Mouse (Mus musculus) cerebellum, adult (tissue): ENCODE data around the gene Vegfc.

Experiments
- ATAC-seq: cut with Nextera tagmentation; 2 replicates; pipeline ENCODE4 v1.9.2; 2017; ENCODE audit warnings: mild to moderate bottlenecking, moderate library complexity, mixed read lengths; ENCODE audit not compliant: insufficient number of reproducible peaks, low FRiP score, low TSS enrichment

Gene Vegfc

GRCm38 (mm10) chr8:54077271-54078120 lies at the start of gene Vegfc:
Vegfc (plus strand) TSS chr8:54077606.
- ATAC-seq, result peak; percentile 73

- ATAC-seq, result no peak
Measured at GRCm38 (mm10) chr8:54034584-54034983, 42.8 kb upstream of the Vegfc start.

GRCm38 (mm10) chr8:54042601-54043000 lies 34.8 kb upstream of the Vegfc start:
- ATAC-seq, result no peak

GRCm38 (mm10) chr8:54043468-54043867 lies 33.9 kb upstream of the Vegfc start:
- no peak for ATAC-seq

GRCm38 (mm10) chr8:54053210-54053609 lies 24.2 kb upstream of the Vegfc start:
- ATAC-seq, result peak; percentile 66; the same call in 1 of the 2 replicates

- ATAC-seq, result no peak
Measured at GRCm38 (mm10) chr8:54065492-54065891, 11.9 kb upstream of the Vegfc start.

GRCm38 (mm10) chr8:54076301-54076700 lies 1.1 kb upstream of the Vegfc start:
- no peak for ATAC-seq

- ATAC-seq, result peak; percentile 87
Measured at GRCm38 (mm10) chr8:54076791-54077270, 575 bp upstream of the Vegfc start.

GRCm38 (mm10) chr8:54078121-54078440 lies 675 bp downstream of the Vegfc start:
- ATAC-seq, result no peak

- ATAC-seq, result no peak
Measured at GRCm38 (mm10) chr8:54079001-54079400, 1.6 kb downstream of the Vegfc start.

- no peak for ATAC-seq
Measured at GRCm38 (mm10) chr8:54079601-54080000, 2.2 kb downstream of the Vegfc start.

- ATAC-seq, result no peak
Measured at GRCm38 (mm10) chr8:54085896-54086295, 8.5 kb downstream of the Vegfc start.

- no peak for ATAC-seq
Measured at GRCm38 (mm10) chr8:54087114-54087513, 9.7 kb downstream of the Vegfc start.

GRCm38 (mm10) chr8:54089204-54089603 lies 11.8 kb downstream of the Vegfc start:
- ATAC-seq, result no peak

- no peak for ATAC-seq
Measured at GRCm38 (mm10) chr8:54089901-54090300, 12.5 kb downstream of the Vegfc start.

GRCm38 (mm10) chr8:54100058-54100457 lies 22.7 kb downstream of the Vegfc start:
- ATAC-seq, result no peak

GRCm38 (mm10) chr8:54114581-54114980 lies 37.2 kb downstream of the Vegfc start:
- ATAC-seq, result no peak

GRCm38 (mm10) chr8:54120115-54120514 lies 42.7 kb downstream of the Vegfc start:
- ATAC-seq, result no peak

GRCm38 (mm10) chr8:54121942-54122341 lies 44.5 kb downstream of the Vegfc start:
- no peak for ATAC-seq

- ATAC-seq, result no peak
Measured at GRCm38 (mm10) chr8:54122345-54122744, 44.9 kb downstream of the Vegfc start.

GRCm38 (mm10) chr8:54130558-54130957 lies 53.2 kb downstream of the Vegfc start:
- no peak for ATAC-seq

GRCm38 (mm10) chr8:54153240-54153639 lies 75.8 kb downstream of the Vegfc start:
- peak; percentile 52; the same call in 1 of the 2 replicates for ATAC-seq
